Mouse (Mus musculus): Measurements from ENCODE around the gene Zic5. TPM values are rescaled to one million over a fixed set of nuclear protein-coding genes. Genes with fewer than 3 reads are reported as not detected.

The Zic5 gene
- polyA plus RNA-seq, 1 experiment from 2014 or later = 0.52 TPM

GRCm38 (mm10) chr14:122412841-122413541 is 52.5 kb downstream of the Zic5 start:
- Histone ChIP-seq H3K4me2 (no peak overlapping the region), H3K9me3 (no peaks in the 10 kb centered on the region)

More at GRCm38 (mm10) chr14:122412841-122413541, 52.5 kb downstream of the Zic5 start:
- H3K27me3 ChIP-seq = peaks cover 33% of the 10 kb centered on the region
- H3K36me3 ChIP-seq = no peaks in the 10 kb centered on the region
- WGBS = 24% methylated on average over 2 of the region's 2 CpGs
- H3K27ac ChIP-seq = no peak overlapping the region
- H3K9ac ChIP-seq = no peak overlapping the region
- ATAC-seq (ENCODE audit: insufficient number of reproducible peaks, low FRiP score, low TSS enrichment, low read depth) = no peak
- H3K4me3 ChIP-seq = no peak overlapping the region
- H3K4me1 ChIP-seq = no peaks in the 10 kb centered on the region

Other genes starting within 250 kb of the Zic5 start
- gene Gm5089, start 14.6 kb downstream of the Zic5 start, polyA plus RNA-seq (2015; fragmentation: Nextera tagmentation; extraction: Ambion mirVana) = 0.14 TPM in 2 replicates
- 0.45 and 0.60 TPM in 2 replicates for gene Zic2, start 9.8 kb upstream of the Zic5 start, polyA plus RNA-seq (2015; fragmentation: Nextera tagmentation; extraction: Ambion mirVana)
- not detected in 2 replicates for gene Gm10837, start 24.9 kb upstream of the Zic5 start, polyA plus RNA-seq (2015; fragmentation: Nextera tagmentation; extraction: Ambion mirVana)
- gene Pcca, start 68.6 kb upstream of the Zic5 start, polyA plus RNA-seq (2015; fragmentation: Nextera tagmentation; extraction: Ambion mirVana) = 13.3 and 14.8 TPM in 2 replicates